25 mouse cellular contexts compared by ENCODE assay signal in the genomic region with DNA sequence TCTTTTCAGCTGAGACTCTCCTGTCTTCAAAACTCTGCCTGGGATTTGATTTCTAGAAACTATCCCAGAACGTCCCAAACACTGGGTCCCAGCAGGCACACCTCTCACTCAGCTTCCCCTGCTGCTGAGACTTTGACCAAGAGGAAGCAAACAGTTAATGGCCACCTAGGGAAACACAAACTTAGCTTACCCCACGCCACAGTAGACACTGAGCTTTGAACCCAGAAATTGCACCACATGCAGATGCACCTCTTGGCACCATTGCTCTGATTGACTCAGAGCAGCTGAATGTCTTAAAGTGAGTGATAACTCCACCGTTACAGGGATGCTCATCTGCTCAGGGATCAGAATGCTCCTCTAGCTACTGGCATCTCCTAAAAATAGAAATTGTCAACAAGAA. TPM values are rescaled to one million over a fixed set of nuclear protein-coding genes. Genes with fewer than 3 reads are reported as not detected.
DNase-seq lines count a peak whose midpoint lies in the region; ATAC-seq and TF ChIP-seq lines count a peak whose summit lies in the region.
"Had no signal": no experiment of that assay in that cellular context is flagged by ENCODE, and none has a peak within 500 bp of the region (broad histone marks: within the 10 kb centered on the region; RNA-seq: fewer than 3 reads in every experiment).

No protein-coding gene starts in this region.

- H3K4me3 ChIP-seq in midbrain, embryonic 11.5 days (ENCODE audit: low read depth, low read length), result no peak overlapping the region
- H3K4me3 ChIP-seq in midbrain, embryonic 13.5 days (replicated peaks), result no peak overlapping the region
- H3K4me3 ChIP-seq in liver, embryonic 13.5 days (replicated peaks), result no peak overlapping the region
- no peak overlapping the region for H3K4me3 ChIP-seq in cerebellum, adult 2 months (replicated peaks; ENCODE audit: insufficient read depth, low read depth, low read length)
- H3K4me3 ChIP-seq: embryonic facial prominence, embryonic 12.5 days; heart, embryonic 12.5 days; midbrain, embryonic 12.5 days had no signal

- H3K27ac ChIP-seq in midbrain, embryonic 11.5 days (ENCODE audit: low read depth, low read length), result no peak overlapping the region
- no peak overlapping the region for H3K27ac ChIP-seq in midbrain, embryonic 13.5 days
- H3K27ac ChIP-seq in liver, embryonic 13.5 days, result 0 out of 2 replicates have a peak overlapping the region, but pooled peaks have one; percentile 10
- H3K27ac ChIP-seq in cerebellum, adult 2 months (ENCODE audit: insufficient read depth, low read length), result no peak overlapping the region
- H3K27ac ChIP-seq: embryonic facial prominence, embryonic 12.5 days; midbrain, embryonic 12.5 days; stomach, postnatal 0 days had no signal

- H3K4me1 ChIP-seq in midbrain, embryonic 11.5 days (ENCODE audit: control insufficient read depth, insufficient read depth, low read length), result peaks cover 8% of the 10 kb centered on the region; the same call in 1 of the 2 replicates
- H3K4me1 ChIP-seq in midbrain, embryonic 13.5 days (replicated peaks), result peaks cover 13% of the 10 kb centered on the region
- H3K4me1 ChIP-seq in liver, embryonic 13.5 days (replicated peaks), result peaks cover 17% of the 10 kb centered on the region
- H3K4me1 ChIP-seq in cerebellum, adult 2 months (ENCODE audit: control insufficient read depth, insufficient read depth, low read length), result no peaks in the 10 kb centered on the region

- H3K9ac ChIP-seq in midbrain, embryonic 11.5 days (ENCODE audit: low read length), result no peak overlapping the region
- H3K9ac ChIP-seq in midbrain, embryonic 13.5 days (replicated peaks), result no peak overlapping the region
- no peak overlapping the region for H3K9ac ChIP-seq in liver, embryonic 13.5 days
- H3K9ac ChIP-seq: embryonic facial prominence, embryonic 12.5 days; heart, embryonic 12.5 days; midbrain, embryonic 12.5 days had no signal

- no peaks in the 10 kb centered on the region for H3K27me3 ChIP-seq in midbrain, embryonic 11.5 days (ENCODE audit: control insufficient read depth, insufficient read depth, low read length)
- H3K27me3 ChIP-seq in midbrain, embryonic 13.5 days, result 0 out of 2 replicates have a peak, but pooled peaks cover 10% of the 10 kb centered on the region
- H3K27me3 ChIP-seq in liver, embryonic 13.5 days, result no peaks in the 10 kb centered on the region
- H3K27me3 ChIP-seq in cerebellum, adult 2 months (ENCODE audit: control insufficient read depth, insufficient read depth, low read length), result no peaks in the 10 kb centered on the region
- H3K27me3 ChIP-seq: embryonic facial prominence, embryonic 12.5 days; heart, embryonic 12.5 days; midbrain, embryonic 12.5 days; Patski had no signal

- no peak for TF ChIP-seq CTCF in cerebellum, adult 2 months (IDR thresholded peaks at IDR 0.05; ENCODE audit: borderline replicate concordance, insufficient read depth, low read depth, low read length)

- peak; percentile 82 for DNase-seq in kidney, adult 11 months
- no peak for DNase-seq in kidney, postnatal 4 days
- peak; percentile 80 for DNase-seq in midbrain, embryonic 11.5 days (ENCODE audit: low spot score, missing footprints)
- no peak for DNase-seq in liver, embryonic 13.5 days
- DNase-seq in cerebellum, adult 2 months, result no peak
- no peak for DNase-seq in lung, postnatal 36 days
- DNase-seq: adrenal gland, postnatal 36 days; cerebellum, adult 11-12 months; cerebellum, postnatal 14 days; gastrocnemius, postnatal 25 days; heart, adult 18-20 months; heart, postnatal 10 days; lung, adult 18-20 months; lung, postnatal 10 days; thymus, adult 2 months had no signal

- 37% methylated on average over 3 of the region's 3 CpGs for WGBS in midbrain, embryonic 11.5 days
- 44% methylated on average over 3 of the region's 3 CpGs for WGBS in midbrain, embryonic 13.5 days
- 29% methylated on average over 3 of the region's 3 CpGs for WGBS in liver, embryonic 13.5 days (ENCODE audit: insufficient replicate concordance)
- WGBS in cerebellum, adult 2 months, result 36% methylated on average over 3 of the region's 3 CpGs

- ATAC-seq in midbrain, embryonic 11.5 days (ENCODE audit: low FRiP score), result no peak
- ATAC-seq in midbrain, embryonic 13.5 days, result no peak
- peak; percentile 43; the same call in 1 of the 2 replicates for ATAC-seq in liver, embryonic 13.5 days (ENCODE audit: low read depth)
- ATAC-seq: Patski had no signal

- no peaks in the 10 kb centered on the region for H3K9me3 ChIP-seq in midbrain, embryonic 11.5 days (ENCODE audit: control insufficient read depth, low read length)
- no peaks in the 10 kb centered on the region for H3K9me3 ChIP-seq in midbrain, embryonic 13.5 days
- H3K9me3 ChIP-seq in liver, embryonic 13.5 days (replicated peaks), result no peaks in the 10 kb centered on the region
- H3K9me3 ChIP-seq: embryonic facial prominence, embryonic 12.5 days; heart, embryonic 12.5 days; midbrain, embryonic 12.5 days had no signal

- no peak for TF ChIP-seq POLR2A in cerebellum, adult 2 months (IDR thresholded peaks at IDR 0.05; ENCODE audit: borderline replicate concordance, insufficient read depth, low read length)

- no peak overlapping the region for H3K4me2 ChIP-seq in midbrain, embryonic 11.5 days
- H3K4me2 ChIP-seq in midbrain, embryonic 13.5 days (replicated peaks), result no peak overlapping the region
- no peak overlapping the region for H3K4me2 ChIP-seq in liver, embryonic 13.5 days
- H3K4me2 ChIP-seq: embryonic facial prominence, embryonic 12.5 days; heart, embryonic 12.5 days; midbrain, embryonic 12.5 days had no signal

- H3K36me3 ChIP-seq in midbrain, embryonic 11.5 days (ENCODE audit: control insufficient read depth, insufficient read depth, low read length), result no peaks in the 10 kb centered on the region
- H3K36me3 ChIP-seq in midbrain, embryonic 13.5 days, result no peaks in the 10 kb centered on the region
- H3K36me3 ChIP-seq in liver, embryonic 13.5 days, result no peaks in the 10 kb centered on the region
- H3K36me3 ChIP-seq: embryonic facial prominence, embryonic 12.5 days; heart, embryonic 12.5 days; midbrain, embryonic 12.5 days had no signal

RNA-seq across cellular contexts. Expression of a gene that starts 10.5 kb away (rescaled TPM):
- polyA plus RNA-seq in midbrain, embryonic 11.5 days (2014; fragmentation: Nextera tagmentation; extraction: Ambion mirVana), result not detected in 2 replicates
- not detected in 2 replicates for polyA plus RNA-seq in midbrain, embryonic 13.5 days (2015; fragmentation: Nextera tagmentation; extraction: Ambion mirVana)
- polyA plus RNA-seq in liver, embryonic 13.5 days (2015; fragmentation: Nextera tagmentation; extraction: Ambion mirVana), result 57.8 and 63.0 TPM in 2 replicates
- not detected in 2 replicates for polyA plus RNA-seq in cerebellum, adult 2 months (2012; rRNA removed)
- polyA plus RNA-seq: embryonic facial prominence, embryonic 12.5 days; forebrain, embryonic 11.5 days; hindbrain, embryonic 11.5 days; limb, embryonic 11.5 days; midbrain, embryonic 12.5 days; Patski; thymus, adult 2 months; urinary bladder, adult 2 months had no signal

RNA-seq across cellular contexts. Expression of a gene that starts 36.5 kb away (rescaled TPM):
- 1.9 and 3.0 TPM in 2 replicates for polyA plus RNA-seq in midbrain, embryonic 11.5 days (2014; fragmentation: Nextera tagmentation; extraction: Ambion mirVana)
- polyA plus RNA-seq in midbrain, embryonic 13.5 days (2015; fragmentation: Nextera tagmentation; extraction: Ambion mirVana), result 2.5 and 2.6 TPM in 2 replicates
- polyA plus RNA-seq in liver, embryonic 13.5 days (2015; fragmentation: Nextera tagmentation; extraction: Ambion mirVana), result 0.88 and 0.89 TPM in 2 replicates
- polyA plus RNA-seq in cerebellum, adult 2 months (2012; rRNA removed), result 9.5 and 11.3 TPM in 2 replicates

RNA-seq across cellular contexts. Expression of a gene that starts 50.5 kb away (rescaled TPM):
- 20.2 and 25.3 TPM in 2 replicates for polyA plus RNA-seq in midbrain, embryonic 11.5 days (2014; fragmentation: Nextera tagmentation; extraction: Ambion mirVana)
- polyA plus RNA-seq in midbrain, embryonic 13.5 days (2015; fragmentation: Nextera tagmentation; extraction: Ambion mirVana), result 4.0 and 4.8 TPM in 2 replicates
- polyA plus RNA-seq in liver, embryonic 13.5 days (2015; fragmentation: Nextera tagmentation; extraction: Ambion mirVana), result 9.7 and 10.5 TPM in 2 replicates
- polyA plus RNA-seq in cerebellum, adult 2 months (2012; rRNA removed), result 4.9 and 5.1 TPM in 2 replicates

Comparison
In these comparisons a context has a peak if more than half of its experiments do, and no peak if none do; other contexts are left out.
1. DNase-seq: peak in kidney, adult 11 months (single experiment) and midbrain, embryonic 11.5 days (single experiment); none in kidney, postnatal 4 days (0 of 2), liver, embryonic 13.5 days (single experiment), cerebellum, adult 2 months (0 of 2) and lung, postnatal 36 days (single experiment).
2. RNA of a gene that starts 10.5 kb away (polyA plus RNA-seq): 57.8 to 63.0 TPM in liver, embryonic 13.5 days; not detected in midbrain, embryonic 13.5 days, not detected in midbrain, embryonic 11.5 days and not detected in cerebellum, adult 2 months; every median in the first group is over 10 times any median in the second.